Mouse (Mus musculus) kidney, postnatal 0 days (tissue): ENCODE data around the gene Strbp. TPM values are rescaled to one million over a fixed set of nuclear protein-coding genes. Genes with fewer than 3 reads are reported as not detected.
A peak's percentile ranks its signal among the peaks of the same experiment; 100 is the strongest.

Experiments used
- ATAC-seq: fragments of 200-750 bp; cut with Nextera tagmentation; replicated peaks from 2 replicates; pipeline ENCODE4 v1.8.0; 2017; ENCODE audit warnings: low read depth, moderate number of reproducible peaks, moderate TSS enrichment, moderate library complexity; ENCODE audit not compliant: low FRiP score
- DNase-seq: peaks from one replicate; pipeline ENCODE4 v3.0.0-alpha.2; 2016; ENCODE audit warnings: low spot score
- H3K27ac ChIP-seq: fragments of 300-500 bp; sonication (generic); 2 replicates; pipeline ENCODE4 v1.5.1; 2014; ENCODE audit warnings: mild to moderate bottlenecking
- H3K27me3 ChIP-seq: fragments of 300-500 bp; sonication (generic); 2 replicates; pipeline ENCODE4 v1.6.1; 2014; ENCODE audit warnings: low read length, mixed read lengths; ENCODE audit not compliant: insufficient read depth
- H3K36me3 ChIP-seq: fragments of 300-500 bp; sonication (generic); 2 replicates; pipeline ENCODE4 v1.6.1; 2014; ENCODE audit warnings: low read length, mixed read lengths; ENCODE audit not compliant: insufficient read depth
- H3K4me1 ChIP-seq: fragments of 300-500 bp; sonication (generic); replicated peaks from 2 replicates; pipeline ENCODE4 v1.6.1; 2014; ENCODE audit warnings: antibody characterized with exemption, low read length, mixed read lengths; ENCODE audit not compliant: insufficient read depth
- H3K4me2 ChIP-seq: fragments of 300-500 bp; sonication (generic); 2 replicates; pipeline ENCODE4 v1.6.1; 2014; ENCODE audit warnings: mild to moderate bottlenecking, low read length, moderate library complexity, mixed read lengths
- H3K4me3 ChIP-seq: fragments of 300-500 bp; sonication (generic); replicated peaks from 2 replicates; pipeline ENCODE4 v1.5.1; 2014; ENCODE audit warnings: low read depth, low read length
- H3K9ac ChIP-seq: fragments of 300-500 bp; sonication (generic); 2 replicates; pipeline ENCODE4 v1.6.1; 2014; ENCODE audit warnings: low read depth, low read length
- H3K9me3 ChIP-seq: fragments of 300-500 bp; sonication (generic); replicated peaks from 2 replicates; pipeline ENCODE4 v1.6.1; 2016; ENCODE audit warnings: low read length, inconsistent platforms, mixed read lengths
- CTCF ChIP-seq: IDR thresholded peaks from 2 replicates; pipeline ENCODE4 v1.5.1; 2016; ENCODE audit warnings: antibody characterized with exemption, low read depth, mild to moderate bottlenecking, moderate library complexity
- WGBS: fragments of 180-500 bp; shearing (Covaris S2); extraction: QIAGEN DNeasy Blood & Tissue Kit; methylation state at CpG from one replicate; pipeline ENCODE4 v1.1.7; 2014; 5-methylcytosine and 5-hydroxymethylcytosine counted together
- polyA plus RNA-seq: library from polyadenylated mRNA; unstranded; fragments of >200 nt; fragmentation: Nextera tagmentation; extraction: Ambion mirVana; gene quantifications from 2 replicates; pipeline ENCODE4 v1.2.1, GENCODE M21; 2015

Strbp gene
- 39.4 and 42.0 TPM in 2 replicates for polyA plus RNA-seq

- WGBS = under 1% methylated on average over 74 of the region's 98 CpGs
- DNase-seq (peak; percentile 93), ATAC-seq (peak; percentile 94)
- Histone ChIP-seq H3K9ac (peak within 1 kb of the TSS; percentile 93), H3K36me3 (0 out of 2 replicates have a peak, but pooled peaks cover 3% of the 10 kb centered on the region), H3K4me3 (peak within 1 kb of the TSS; percentile 88), H3K4me2 (peak within 1 kb of the TSS; percentile 81), H3K9me3 (no peaks in the 10 kb centered on the region), H3K27ac (peak within 1 kb of the TSS; percentile 95), H3K27me3 (no peaks in the 10 kb centered on the region), H3K4me1 (no peaks in the 10 kb centered on the region; the same call in 1 of the 2 replicates)
- no peak for TF ChIP-seq CTCF
Observed at GRCm38 (mm10) chr2:37703230-37703954, at the start of gene Strbp. Strbp (minus strand) TSS chr2:37703859.

- Histone ChIP-seq H3K27me3 (no peaks in the 10 kb centered on the region), H3K27ac (no peak overlapping the region), H3K4me3 (no peak overlapping the region), H3K9me3 (no peaks in the 10 kb centered on the region), H3K9ac (no peak overlapping the region), H3K36me3 (no peaks in the 10 kb centered on the region), H3K4me2 (no peak overlapping the region), H3K4me1 (0 out of 2 replicates have a peak, but pooled peaks cover 2% of the 10 kb centered on the region)
- no peak for DNase-seq
- TF ChIP-seq CTCF = no peak
- no peak for ATAC-seq
- WGBS = 83% methylated on average over 1 of the region's 1 CpGs
Observed at GRCm38 (mm10) chr2:37751114-37751513, 47.5 kb upstream of the Strbp start.

- WGBS = 43% methylated on average over 6 of the region's 6 CpGs
- Histone ChIP-seq H3K9ac (no peak overlapping the region), H3K27ac (no peak overlapping the region), H3K4me1 (0 out of 2 replicates have a peak, but pooled peaks cover 2% of the 10 kb centered on the region), H3K4me3 (no peak overlapping the region), H3K9me3 (no peaks in the 10 kb centered on the region), H3K27me3 (no peaks in the 10 kb centered on the region), H3K36me3 (no peaks in the 10 kb centered on the region), H3K4me2 (no peak overlapping the region)
- DNase-seq (no peak), ATAC-seq (no peak)
- TF ChIP-seq CTCF = no peak
Observed at GRCm38 (mm10) chr2:37749323-37749722, 45.7 kb upstream of the Strbp start.

GRCm38 (mm10) chr2:37748442-37749066 lies 44.9 kb upstream of the Strbp start:
- Histone ChIP-seq H3K9me3 (no peaks in the 10 kb centered on the region), H3K9ac (no peak overlapping the region), H3K27ac (no peak overlapping the region), H3K36me3 (no peaks in the 10 kb centered on the region), H3K4me1 (0 out of 2 replicates have a peak, but pooled peaks cover 2% of the 10 kb centered on the region), H3K4me3 (no peak overlapping the region), H3K27me3 (no peaks in the 10 kb centered on the region), H3K4me2 (no peak overlapping the region)
- 47% methylated on average over 10 of the region's 10 CpGs for WGBS
- no peak for DNase-seq
- TF ChIP-seq CTCF = no peak
- ATAC-seq = no peak

GRCm38 (mm10) chr2:37747909-37748308 lies 44.2 kb upstream of the Strbp start:
- no peak overlapping the region for H3K4me2 ChIP-seq
- H3K27ac ChIP-seq = no peak overlapping the region
- no peak for TF ChIP-seq CTCF
- H3K9ac ChIP-seq = no peak overlapping the region
- 54% methylated on average over 2 of the region's 2 CpGs for WGBS
- DNase-seq (no peak), ATAC-seq (no peak)
- H3K4me1 ChIP-seq = 0 out of 2 replicates have a peak, but pooled peaks cover 2% of the 10 kb centered on the region
- no peak overlapping the region for H3K4me3 ChIP-seq
- H3K27me3 ChIP-seq = no peaks in the 10 kb centered on the region
- no peaks in the 10 kb centered on the region for H3K36me3 ChIP-seq
- H3K9me3 ChIP-seq = no peaks in the 10 kb centered on the region

- TF ChIP-seq CTCF = no peak
- Histone ChIP-seq H3K4me2 (no peak overlapping the region), H3K4me3 (no peak overlapping the region), H3K36me3 (no peaks in the 10 kb centered on the region), H3K27ac (no peak overlapping the region), H3K9me3 (no peaks in the 10 kb centered on the region), H3K4me1 (0 out of 2 replicates have a peak, but pooled peaks cover 2% of the 10 kb centered on the region), H3K9ac (no peak overlapping the region), H3K27me3 (no peaks in the 10 kb centered on the region)
- WGBS = 88% methylated on average over 5 of the region's 5 CpGs
- ATAC-seq = no peak
- no peak for DNase-seq
Observed at GRCm38 (mm10) chr2:37746293-37747049, 42.8 kb upstream of the Strbp start.
